In the genomic region with DNA sequence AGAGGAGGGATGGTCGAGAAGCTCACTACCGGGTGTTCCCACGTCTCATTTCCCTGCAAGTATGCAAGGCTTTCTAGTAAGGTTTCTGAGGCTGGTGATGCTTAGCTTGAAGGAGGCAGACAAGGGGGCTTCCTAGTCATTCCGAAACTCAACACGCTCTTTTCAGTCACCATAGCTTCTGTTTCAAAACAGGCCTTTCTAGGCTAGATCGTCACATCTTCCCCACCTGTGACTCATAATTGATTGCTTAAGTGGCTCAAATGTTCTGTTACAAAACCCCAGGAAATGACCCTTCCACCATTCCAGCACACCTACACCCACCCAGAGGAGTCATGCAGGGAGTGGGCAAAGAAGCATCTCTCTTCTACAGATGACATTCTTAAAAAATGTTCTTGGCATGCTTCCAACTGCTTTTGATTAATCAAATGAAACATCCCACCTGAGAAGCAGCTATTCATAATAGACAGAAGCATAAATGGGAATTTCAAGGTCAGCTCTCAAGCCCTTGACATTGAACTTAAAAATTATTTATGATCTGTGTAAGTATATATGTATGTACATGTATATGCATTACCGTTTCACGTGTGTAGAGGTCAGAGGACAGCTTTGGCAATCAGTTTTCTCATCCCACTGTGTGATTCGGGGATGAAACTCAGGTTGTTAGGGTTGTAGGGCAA, we compare ENCODE assay signal across 24 mouse cellular contexts. TPM values are rescaled to one million over a fixed set of nuclear protein-coding genes. Genes with fewer than 3 reads are reported as not detected.
DNase-seq lines count a peak whose midpoint lies in the region; ATAC-seq lines count a peak whose summit lies in the region.
"Had no signal": no experiment of that assay in that cellular context is flagged by ENCODE, and none has a peak within 500 bp of the region (broad histone marks: within the 10 kb centered on the region; RNA-seq: fewer than 3 reads in every experiment).

No protein-coding gene starts in this region.

- no peaks in the 10 kb centered on the region for H3K36me3 ChIP-seq in midbrain, embryonic 16.5 days (ENCODE audit: control insufficient read depth, insufficient read depth, low read length)
- H3K36me3 ChIP-seq: forebrain, embryonic 12.5 days; hindbrain, embryonic 15.5 days; limb, embryonic 10.5 days; liver, embryonic 15.5 days had no signal

- H3K4me3 ChIP-seq in midbrain, embryonic 16.5 days (ENCODE audit: low read depth, low read length) = no peak overlapping the region
- H3K4me3 ChIP-seq: forebrain, embryonic 12.5 days; hindbrain, embryonic 15.5 days; limb, embryonic 10.5 days; liver, embryonic 15.5 days had no signal

- H3K4me1 ChIP-seq in midbrain, embryonic 16.5 days (ENCODE audit: control insufficient read depth, insufficient read depth, low read length) = no peaks in the 10 kb centered on the region
- H3K4me1 ChIP-seq: forebrain, embryonic 12.5 days; hindbrain, embryonic 15.5 days; limb, embryonic 10.5 days had no signal

- peak; percentile 42 for DNase-seq in layer of hippocampus, adult 9-11 months
- DNase-seq in layer of hippocampus, postnatal 14 days (ENCODE audit: low spot score in 2 of 2) = no peak
- DNase-seq in CD4-positive helper T cell, adult 2 months (ENCODE audit: low read depth, low spot score) = peak; percentile 85
- DNase-seq in R1 (ENCODE audit: low read depth, low spot score) = peak; percentile 74
- no peak for DNase-seq in yolk sac, embryonic 10.5 days (ENCODE audit: low spot score)
- DNase-seq in kidney, postnatal 36 days = no peak
- DNase-seq: adrenal gland, adult 8-10 months; cerebellum, adult 2 months; gastrocnemius, postnatal 36 days; kidney, adult 2 months; kidney, postnatal 4 days; spleen, adult 18-20 months had no signal

- WGBS in midbrain, embryonic 16.5 days = 92% methylated on average over 9 of the region's 9 CpGs

- no peak overlapping the region for H3K4me2 ChIP-seq in midbrain, embryonic 16.5 days (ENCODE audit: low read length)
- H3K4me2 ChIP-seq: forebrain, embryonic 12.5 days; heart, embryonic 11.5 days; hindbrain, embryonic 15.5 days; liver, embryonic 15.5 days had no signal

- peak; percentile 45 for ATAC-seq in megakaryocyte progenitor cell, adult 5-6 weeks (replicated peaks; ENCODE audit: poor library complexity)
- no peak for ATAC-seq in midbrain, embryonic 16.5 days

- H3K9ac ChIP-seq in midbrain, embryonic 16.5 days (ENCODE audit: low read depth, low read length) = no peak overlapping the region
- H3K9ac ChIP-seq: forebrain, embryonic 12.5 days; hindbrain, embryonic 15.5 days; liver, embryonic 15.5 days had no signal

- no peak overlapping the region for H3K27ac ChIP-seq in midbrain, embryonic 16.5 days (ENCODE audit: low read length)
- H3K27ac ChIP-seq: forebrain, embryonic 12.5 days; hindbrain, embryonic 15.5 days; limb, embryonic 10.5 days; liver, embryonic 15.5 days had no signal

- no peaks in the 10 kb centered on the region for H3K27me3 ChIP-seq in midbrain, embryonic 16.5 days (ENCODE audit: control insufficient read depth, insufficient read depth, low read depth, low read length)
- H3K27me3 ChIP-seq: forebrain, embryonic 12.5 days; hindbrain, embryonic 15.5 days; liver, embryonic 15.5 days had no signal

- H3K9me3 ChIP-seq in midbrain, embryonic 16.5 days (replicated peaks; ENCODE audit: control insufficient read depth, low read length, poor library complexity, severe bottlenecking) = no peaks in the 10 kb centered on the region
- H3K9me3 ChIP-seq: forebrain, embryonic 12.5 days; hindbrain, embryonic 15.5 days; limb, embryonic 10.5 days; liver, embryonic 15.5 days had no signal

RNA-seq across cellular contexts. Expression of gene Ccr1, which starts 31.8 kb away (rescaled TPM):
- total RNA-seq in layer of hippocampus, postnatal 14 days (2021) = under 1 TPM; 0.57 to 0.62 TPM
- total RNA-seq in megakaryocyte progenitor cell, adult 5-6 weeks (2015) = 4.5 and 5.1 TPM in 2 replicates
- total RNA-seq in megakaryocyte progenitor cell, adult 5-6 weeks (2017) = 3.1 and 3.6 TPM in 2 replicates
- 0.53 and 0.73 TPM in 2 replicates for polyA plus RNA-seq in midbrain, embryonic 16.5 days (2015; fragmentation: Nextera tagmentation; extraction: Ambion mirVana)
- total RNA-seq: left cerebral cortex, adult 18-20 months; megakaryocyte-erythroid progenitor cell, adult 5-6 weeks had no signal

RNA-seq across cellular contexts. Expression of gene Ccr1l1, which starts 41.5 kb away (rescaled TPM):
- not detected for total RNA-seq in layer of hippocampus, postnatal 14 days (2021)
- total RNA-seq in megakaryocyte progenitor cell, adult 5-6 weeks (2015) = 0.24 TPM in 1 of 2 replicates, not detected in the other
- total RNA-seq in megakaryocyte progenitor cell, adult 5-6 weeks (2017) = not detected in 2 replicates
- not detected in 2 replicates for polyA plus RNA-seq in midbrain, embryonic 16.5 days (2015; fragmentation: Nextera tagmentation; extraction: Ambion mirVana)
- total RNA-seq: adrenal gland, adult 8-10 months; gastrocnemius, postnatal 36 days; heart, postnatal 25 days; left cerebral cortex, adult 18-20 months; megakaryocyte-erythroid progenitor cell, adult 5-6 weeks had no signal
- polyA plus RNA-seq: cerebellum, adult 2 months; forebrain, embryonic 12.5 days; heart, embryonic 11.5 days; hindbrain, embryonic 15.5 days; limb, embryonic 10.5 days; liver, embryonic 15.5 days; neural tube, embryonic 14.5 days; testis, adult 2 months had no signal

Comparison
In these comparisons a context has a peak if more than half of its experiments do, and no peak if none do; other contexts are left out.
1. DNase-seq: peak in layer of hippocampus, adult 9-11 months (single experiment), CD4-positive helper T cell, adult 2 months (single experiment) and R1 (single experiment); none in layer of hippocampus, postnatal 14 days (0 of 2), yolk sac, embryonic 10.5 days (single experiment) and kidney, postnatal 36 days (0 of 2).